Mouse (Mus musculus) frontal cortex, postnatal 14 days (tissue): ENCODE measurements around the gene Gm13285.
"Not testable (repeated sequence)": the region's sequence is repeated elsewhere in the genome, so short reads cannot be mapped to it uniquely, and the experiment has no call there.

Experiments
- DNase-seq, 2 experiments: peaks; one replicate each; pipeline ENCODE4 v3.0.0; 2022; ENCODE audit warnings: low spot score in 2 of 2

Gm13285 gene

DNA sequence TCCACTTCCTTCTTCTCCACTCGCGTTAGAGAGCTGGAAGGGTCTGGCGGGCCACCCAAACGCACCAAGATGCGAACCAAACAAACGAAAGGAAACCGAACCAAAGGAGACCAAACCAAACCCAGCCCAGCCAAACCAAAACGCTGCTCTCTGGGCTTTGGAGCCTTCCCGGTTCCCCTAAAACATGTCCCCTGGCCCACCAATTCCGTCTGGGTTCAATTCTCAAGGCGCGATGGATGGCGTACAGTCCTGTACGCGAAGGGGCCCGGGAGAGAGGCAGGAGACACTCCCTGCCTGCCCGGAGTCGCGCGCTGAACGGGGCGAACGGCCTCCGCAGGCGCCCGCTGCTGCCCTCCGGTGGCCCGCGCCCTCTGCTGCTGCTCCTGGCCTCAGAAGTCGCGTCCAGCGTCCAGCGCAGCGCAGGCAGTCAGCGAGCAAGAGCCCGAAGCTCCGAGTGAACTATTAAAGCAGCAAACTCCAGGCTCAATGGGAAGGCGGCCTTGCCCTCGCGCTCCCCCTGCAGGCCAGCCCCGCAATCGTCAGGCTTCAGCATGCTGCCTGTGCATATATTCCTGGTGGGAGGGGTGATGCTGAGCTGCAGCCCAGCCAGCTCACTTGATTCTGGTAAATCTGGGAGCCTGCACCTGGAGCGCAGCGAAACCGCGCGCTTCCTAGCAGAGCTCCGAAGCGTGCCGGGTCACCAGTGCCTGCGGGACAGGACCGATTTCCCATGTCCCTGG, 5.4 kb upstream of the Gm13285 start, which contains the start of gene Gm13275:
Gm13275 (plus strand) TSS at position 552 of the 740 bp plus-strand sequence.
- DNase-seq, result peak; percentile 70 to 76

DNA sequence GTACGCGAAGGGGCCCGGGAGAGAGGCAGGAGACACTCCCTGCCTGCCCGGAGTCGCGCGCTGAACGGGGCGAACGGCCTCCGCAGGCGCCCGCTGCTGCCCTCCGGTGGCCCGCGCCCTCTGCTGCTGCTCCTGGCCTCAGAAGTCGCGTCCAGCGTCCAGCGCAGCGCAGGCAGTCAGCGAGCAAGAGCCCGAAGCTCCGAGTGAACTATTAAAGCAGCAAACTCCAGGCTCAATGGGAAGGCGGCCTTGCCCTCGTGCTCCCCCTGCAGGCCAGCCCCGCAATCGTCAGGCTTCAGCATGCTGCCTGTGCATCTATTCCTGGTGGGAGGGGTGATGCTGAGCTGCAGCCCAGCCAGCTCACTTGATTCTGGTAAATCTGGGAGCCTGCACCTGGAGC, 2.4 kb upstream of the Gm13285 start, which contains the start of gene Gm13279:
Gm13279 (plus strand) TSS at position 301 of the 400 bp plus-strand sequence.
- not testable (repeated sequence) for DNase-seq

DNA sequence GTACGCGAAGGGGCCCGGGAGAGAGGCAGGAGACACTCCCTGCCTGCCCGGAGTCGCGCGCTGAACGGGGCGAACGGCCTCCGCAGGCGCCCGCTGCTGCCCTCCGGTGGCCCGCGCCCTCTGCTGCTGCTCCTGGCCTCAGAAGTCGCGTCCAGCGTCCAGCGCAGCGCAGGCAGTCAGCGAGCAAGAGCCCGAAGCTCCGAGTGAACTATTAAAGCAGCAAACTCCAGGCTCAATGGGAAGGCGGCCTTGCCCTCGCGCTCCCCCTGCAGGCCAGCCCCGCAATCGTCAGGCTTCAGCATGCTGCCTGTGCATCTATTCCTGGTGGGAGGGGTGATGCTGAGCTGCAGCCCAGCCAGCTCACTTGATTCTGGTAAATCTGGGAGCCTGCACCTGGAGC, 3.5 kb downstream of the Gm13285 start, which contains the start of gene Gm13287:
Gm13287 (plus strand) TSS at position 301 of the 400 bp plus-strand sequence.
- DNase-seq, result not testable (repeated sequence)

GRCm38 (mm10) chr4:88805231-88805630, 5.8 kb downstream of the Gm13285 start, which contains the start of gene Gm13288:
Gene Gm13288, plus strand, starts transcription at chr4:88805531.
- DNase-seq, result not testable (repeated sequence)

- peak in 1 of 2 experiments; percentile 7 for DNase-seq
These were observed 6.3 kb downstream of the Gm13285 start for GRCm38 (mm10) chr4:88805761-88806160.

DNA sequence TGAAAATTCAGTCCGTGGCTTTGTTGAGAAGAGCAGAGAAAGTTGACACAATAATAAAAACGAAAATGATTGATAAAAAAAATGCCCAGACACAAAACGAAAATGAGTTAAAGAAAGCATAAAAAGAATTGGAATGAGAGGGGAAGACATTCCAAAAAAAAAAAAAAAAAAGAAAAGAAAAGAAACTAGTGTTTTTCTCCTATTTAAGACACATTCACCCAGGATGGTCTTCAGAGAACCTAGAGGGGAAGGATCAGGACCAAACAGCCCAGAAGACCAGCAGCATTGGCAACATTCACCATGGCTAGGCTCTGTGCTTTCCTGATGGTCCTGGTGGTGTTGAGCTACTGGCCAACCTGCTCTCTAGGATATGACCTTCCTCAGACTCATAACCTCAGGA, 16.5 kb downstream of the Gm13285 start, which contains the start of gene Ifna7:
Ifna7 (plus strand) TSS at position 301 of the 400 bp plus-strand sequence.
- DNase-seq, result no peak

DNA sequence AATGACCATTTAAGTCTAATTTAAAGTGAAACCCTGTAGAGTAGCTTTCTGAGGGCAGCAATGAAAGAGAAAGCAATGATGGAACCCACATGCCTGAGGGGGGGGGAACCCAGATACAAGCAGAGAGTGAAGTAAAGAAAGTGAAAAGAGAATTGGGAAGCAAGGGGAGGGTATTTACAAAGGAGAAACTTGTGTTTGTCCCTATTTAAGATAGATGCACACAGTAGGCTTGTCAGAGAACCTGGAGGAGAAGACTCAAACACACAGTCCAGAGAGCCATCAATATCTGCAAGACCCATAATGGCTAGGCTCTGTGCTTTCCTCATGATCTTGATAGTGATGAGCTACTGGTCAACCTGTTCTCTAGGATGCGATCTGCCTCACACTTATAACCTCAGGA, 20.2 kb downstream of the Gm13285 start, which contains the start of gene Ifna11:
Ifna11 (plus strand) TSS at position 301 of the 400 bp plus-strand sequence.
- DNase-seq, result no peak

DNA sequence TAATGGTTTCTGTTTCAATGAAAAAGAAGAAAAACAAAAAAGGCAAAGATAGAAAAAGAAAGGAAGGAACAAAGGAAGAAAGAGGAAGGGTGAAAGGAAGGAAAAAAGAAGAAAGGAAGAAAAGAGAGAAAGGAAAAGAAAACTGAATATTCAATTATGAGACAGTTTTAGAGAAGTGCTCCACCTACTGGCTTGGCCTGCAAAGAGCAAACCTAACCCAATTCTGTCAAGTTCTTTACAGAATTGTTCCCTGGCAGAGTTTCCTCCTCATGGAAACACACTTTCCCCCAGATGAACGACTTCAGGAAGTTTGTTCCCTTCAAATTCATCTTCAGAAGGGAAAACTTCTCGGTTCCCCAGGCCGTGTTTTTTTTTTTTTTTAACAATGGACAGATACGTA, 23.5 kb downstream of the Gm13285 start:
- DNase-seq, result peak in 1 of 2 experiments; percentile 9

DNA sequence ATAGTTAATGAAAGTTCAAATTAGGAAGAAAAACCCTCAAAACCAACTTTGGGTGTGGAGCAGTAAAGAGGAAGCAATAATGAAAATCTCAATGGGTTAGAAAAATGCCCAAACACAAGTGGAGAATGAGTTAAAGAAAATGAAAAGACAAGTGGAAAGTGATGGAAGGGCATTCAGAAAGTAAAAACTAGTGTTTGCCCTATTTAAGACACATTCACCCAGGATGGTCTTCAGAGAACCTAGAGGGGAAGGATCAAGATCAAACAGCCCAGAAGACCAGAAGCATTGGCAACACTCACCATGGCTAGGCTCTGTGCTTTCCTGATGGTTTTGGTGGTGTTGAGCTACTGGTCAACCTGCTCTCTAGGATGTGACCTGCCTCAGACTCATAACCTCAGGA, 27.7 kb downstream of the Gm13285 start, which contains the start of gene Ifna6:
Ifna6 (plus strand) TSS at position 301 of the 400 bp plus-strand sequence.
- not testable (repeated sequence) for DNase-seq

GRCm38 (mm10) chr4:88830523-88830922, 31.1 kb downstream of the Gm13285 start:
- DNase-seq, result peak in 1 of 2 experiments; percentile 39

- DNase-seq, result not testable (repeated sequence)
These were observed 35.8 kb downstream of the Gm13285 start, which contains the start of gene Ifna5 for GRCm38 (mm10) chr4:88835225-88835624. Gene Ifna5, plus strand, starts transcription at chr4:88835525.

GRCm38 (mm10) chr4:88838828-88839227, 39.4 kb downstream of the Gm13285 start:
- DNase-seq, result no peak

- no peak for DNase-seq
These were observed 40.6 kb downstream of the Gm13285 start for GRCm38 (mm10) chr4:88840058-88840457.

- no peak for DNase-seq
These were observed 42.0 kb downstream of the Gm13285 start, which contains the start of gene Ifna4 for GRCm38 (mm10) chr4:88841438-88841911. Gene Ifna4, plus strand, starts transcription at chr4:88841861.

GRCm38 (mm10) chr4:88845334-88845733, 45.9 kb downstream of the Gm13285 start:
- DNase-seq, result no peak

DNA sequence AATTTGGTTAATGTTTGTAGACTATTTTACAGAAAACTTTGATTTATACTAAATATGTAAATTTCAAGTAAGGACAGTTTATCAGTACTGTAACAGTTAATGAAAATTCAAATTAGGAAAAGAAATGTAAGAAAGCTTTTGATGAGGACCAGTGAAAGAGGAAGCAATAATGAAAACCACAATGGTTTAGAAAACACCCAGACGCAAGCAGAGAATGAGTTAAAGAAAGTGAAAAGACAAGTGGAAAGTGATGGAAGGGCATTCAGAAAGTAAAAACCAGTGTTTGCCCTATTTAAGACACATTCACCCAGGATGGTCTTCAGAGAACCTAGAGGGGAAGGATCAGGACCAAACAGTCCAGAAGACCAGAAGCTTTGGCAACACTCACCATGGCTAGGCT, 50.2 kb downstream of the Gm13285 start, which contains the start of gene Ifna1:
Ifna1 (plus strand) TSS at position 390 of the 400 bp plus-strand sequence.
- no peak for DNase-seq
